Mouse (Mus musculus) C3H10T1/2 (cell line): Measurements from ENCODE around the gene 1700021F07Rik. TPM values are rescaled to one million over a fixed set of nuclear protein-coding genes. Genes with fewer than 3 reads are reported as not detected.

Experiments used
- polyA plus RNA-seq, 2 experiments: library from polyadenylated mRNA; unstranded; fragments of >200 nt; fragmentation: generic; extraction: Trizol; gene quantifications; one replicate each; pipeline ENCODE4 v1.2.1; 2012; ENCODE audit warnings: missing spikeins in 2 of 2

1700021F07Rik gene
- not detected for polyA plus RNA-seq

DNA sequence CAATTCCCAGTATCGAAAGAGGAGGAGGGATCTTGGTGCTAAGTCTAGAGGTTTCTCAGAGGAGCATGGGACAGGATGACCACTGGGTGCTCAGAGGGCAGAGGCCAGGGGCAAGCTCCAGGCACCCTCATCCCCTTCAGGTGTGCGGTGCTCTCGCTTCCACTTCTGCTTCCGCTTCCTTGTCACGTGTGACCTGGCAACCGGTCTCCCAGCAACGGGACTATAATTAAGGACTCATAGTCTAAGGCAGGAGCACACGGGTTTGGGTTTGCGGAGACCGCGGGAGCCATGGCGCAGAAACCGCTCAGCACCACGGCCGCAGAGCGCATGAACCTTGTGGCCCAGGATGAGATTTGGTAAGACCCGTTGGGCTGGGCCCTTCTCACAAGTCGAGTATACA is at the start of gene 1700021F07Rik:
Gene 1700021F07Rik, plus strand, starts transcription at position 211 of the 400 bp plus-strand sequence.

Other genes with a start within 250 kb of the 1700021F07Rik start
- gene Pmepa1, start 246.1 kb upstream of the 1700021F07Rik start, polyA plus RNA-seq = 10 to 100 TPM; 29.1 to 38.0 TPM
- gene Ankrd60, start 55.8 kb downstream of the 1700021F07Rik start, polyA plus RNA-seq = not detected
- gene Rab22a, start 137.2 kb downstream of the 1700021F07Rik start, polyA plus RNA-seq = 10 to 100 TPM in 1 of 2 experiments, 1 to 10 TPM in 1; 4.4 to 12.4 TPM
- gene 1700010B08Rik, start 196.8 kb downstream of the 1700021F07Rik start, polyA plus RNA-seq = not detected
- gene Vapb, start 214.9 kb downstream of the 1700021F07Rik start, polyA plus RNA-seq = 10 to 100 TPM; 13.5 to 29.3 TPM